Mouse (Mus musculus) right cerebral cortex, postnatal 36 days (tissue): ENCODE results near the gene Atl1.
A peak's percentile ranks its signal among the peaks of the same experiment; 100 is the strongest.

Source experiments
- DNase-seq, 2 experiments: peaks; one replicate each; pipeline ENCODE4 v3.0.0; 2022; ENCODE audit warnings: low spot score in 2 of 2, mixed read lengths in 1 of 2

The Atl1 gene

GRCm38 (mm10) chr12:69884053-69884452 lies 8.4 kb upstream of the Atl1 start:
- no peak for DNase-seq

- no peak for DNase-seq
Measured at GRCm38 (mm10) chr12:69885170-69885923, 7.1 kb upstream of the Atl1 start.

- DNase-seq: no peak
Measured at GRCm38 (mm10) chr12:69887776-69888175, 4.6 kb upstream of the Atl1 start.

GRCm38 (mm10) chr12:69888345-69888744 lies 4.1 kb upstream of the Atl1 start:
- DNase-seq: no peak

- DNase-seq: no peak
Measured at GRCm38 (mm10) chr12:69890051-69890450, 2.4 kb upstream of the Atl1 start.

GRCm38 (mm10) chr12:69890476-69890875 lies 1.9 kb upstream of the Atl1 start:
- no peak for DNase-seq

GRCm38 (mm10) chr12:69891721-69892120 lies 693 bp upstream of the Atl1 start:
- DNase-seq: no peak

- no peak for DNase-seq
Measured at GRCm38 (mm10) chr12:69893927-69894326, 1.5 kb downstream of the Atl1 start.

GRCm38 (mm10) chr12:69895046-69895445 lies 2.6 kb downstream of the Atl1 start:
- DNase-seq: no peak

GRCm38 (mm10) chr12:69898119-69898518 lies 5.7 kb downstream of the Atl1 start:
- no peak for DNase-seq

- DNase-seq: no peak
Measured at GRCm38 (mm10) chr12:69904991-69905390, 12.6 kb downstream of the Atl1 start.

- DNase-seq: peak; percentile 67 to 78
Measured at GRCm38 (mm10) chr12:69907667-69908510, 15.5 kb downstream of the Atl1 start.

GRCm38 (mm10) chr12:69908511-69908900 lies 16.1 kb downstream of the Atl1 start:
- peak; percentile 90 to 91 for DNase-seq

GRCm38 (mm10) chr12:69911906-69912305 lies 19.5 kb downstream of the Atl1 start:
- no peak for DNase-seq

GRCm38 (mm10) chr12:69912737-69913136 lies 20.3 kb downstream of the Atl1 start:
- DNase-seq: no peak

GRCm38 (mm10) chr12:69917870-69918269 lies 25.5 kb downstream of the Atl1 start:
- no peak for DNase-seq

- no peak for DNase-seq
Measured at GRCm38 (mm10) chr12:69922099-69922498, 29.7 kb downstream of the Atl1 start.

- no peak for DNase-seq
Measured at GRCm38 (mm10) chr12:69923128-69923527, 30.7 kb downstream of the Atl1 start.

GRCm38 (mm10) chr12:69923603-69924002 lies 31.2 kb downstream of the Atl1 start:
- DNase-seq: no peak

- DNase-seq: no peak
Measured at GRCm38 (mm10) chr12:69924012-69924411, 31.6 kb downstream of the Atl1 start.

GRCm38 (mm10) chr12:69926716-69927115 lies 34.3 kb downstream of the Atl1 start:
- no peak for DNase-seq

GRCm38 (mm10) chr12:69937731-69938130 lies 45.3 kb downstream of the Atl1 start:
- DNase-seq: no peak

GRCm38 (mm10) chr12:69939291-69939690 lies 46.9 kb downstream of the Atl1 start:
- DNase-seq: no peak
